Mouse (Mus musculus) lung, adult 10 weeks (tissue): Measurements from ENCODE around the gene Zfp1. TPM values are rescaled to one million over a fixed set of nuclear protein-coding genes. Genes with fewer than 3 reads are reported as not detected.

ENCODE experiments used
- polyA plus RNA-seq: library from polyadenylated mRNA; stranded (reverse); fragments of 350-450 nt; fragmentation: Illumina TruSeq; extraction: RNeasy Lipid Tissue Mini Kit (QIAGEN cat#74804); gene quantifications from one replicate; pipeline ENCODE4 v1.2.3, GENCODE M21; 2014; ENCODE audit warnings: low read depth, low replicate concordance; ENCODE audit not compliant: insufficient read depth

The Zfp1 gene
- 6.9 TPM for polyA plus RNA-seq

DNA sequence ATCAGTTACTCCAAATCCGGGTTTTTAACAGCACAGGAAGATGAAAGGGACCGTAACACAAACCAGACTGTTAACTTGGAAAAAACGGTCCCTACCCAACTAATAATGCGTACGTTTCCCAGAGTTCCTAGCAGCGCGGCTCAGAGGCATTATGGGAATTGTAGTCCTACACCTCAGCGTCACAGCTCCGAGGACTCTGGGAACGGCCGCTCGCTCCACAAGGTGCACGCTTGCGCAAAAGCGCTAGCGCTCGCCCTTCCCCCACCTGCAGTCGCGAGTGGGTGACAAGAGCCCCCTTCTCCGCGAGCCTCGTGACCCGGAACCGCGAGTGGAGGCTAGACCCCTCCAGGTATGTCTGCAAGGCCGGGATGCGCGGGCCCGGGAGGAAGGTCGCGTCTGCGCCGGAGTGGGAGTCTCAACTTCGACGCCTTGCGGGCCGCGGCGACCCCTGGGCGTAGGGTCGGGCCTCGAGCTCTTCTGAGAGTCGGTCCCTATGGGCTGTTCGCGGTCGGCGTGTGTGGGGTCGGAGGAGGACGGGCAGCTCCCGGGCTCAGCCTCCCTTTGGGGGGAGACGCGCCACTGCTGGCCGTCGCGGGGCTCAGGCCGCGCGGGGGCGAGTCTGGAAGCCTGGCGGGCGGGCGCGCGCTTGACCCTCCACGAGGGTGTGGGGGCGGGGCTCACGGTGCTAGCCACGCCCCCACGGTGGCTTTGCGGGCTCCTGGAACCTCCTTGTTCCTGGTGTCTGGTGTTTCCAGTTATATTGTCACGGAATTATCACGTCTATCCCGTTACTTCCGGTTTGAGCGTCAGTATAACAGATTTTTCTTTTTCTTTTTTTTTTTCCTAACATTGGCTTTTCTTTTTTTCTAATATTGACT, at the start of gene Zfp1:
Gene Zfp1 (plus strand): TSS at position 138 of the 878 bp plus-strand sequence.

GRCm38 (mm10) chr8:111630105-111630521, 13.1 kb upstream of the Zfp1 start, which contains the start of gene Ldhd:
Gene Ldhd, minus strand, starts transcription at chr8:111630374.

GRCm38 (mm10) chr8:111690960-111691445, 47.8 kb downstream of the Zfp1 start, which contains the start of gene Ctrb1:
Gene Ctrb1, minus strand, starts transcription at chr8:111691010.

Other genes starting within 250 kb of the Zfp1 start
- not detected for gene Fa2h, start 249.6 kb upstream of the Zfp1 start, polyA plus RNA-seq
- gene Wdr59, start 121.3 kb upstream of the Zfp1 start, polyA plus RNA-seq, result 4.1 TPM
- 34.9 TPM for gene Znrf1, start 107.3 kb upstream of the Zfp1 start, polyA plus RNA-seq
- 4.4 TPM for gene Ldhd, start 13.0 kb upstream of the Zfp1 start, polyA plus RNA-seq
- not detected for gene Ctrb1, start 47.6 kb downstream of the Zfp1 start, polyA plus RNA-seq
- gene Bcar1, start 100.4 kb downstream of the Zfp1 start, polyA plus RNA-seq, result 18.0 TPM
- gene Cfdp1, start 210.9 kb downstream of the Zfp1 start, polyA plus RNA-seq, result 95.5 TPM
- gene Tmem170, start 233.3 kb downstream of the Zfp1 start, polyA plus RNA-seq, result 4.8 TPM